Mouse (Mus musculus): ENCODE data around the gene Procr. TPM values are rescaled to one million over a fixed set of nuclear protein-coding genes. Genes with fewer than 3 reads are reported as not detected.

Procr gene
- polyA plus RNA-seq (2012; rRNA removed) = 4.5 and 5.4 TPM in 2 replicates

DNA sequence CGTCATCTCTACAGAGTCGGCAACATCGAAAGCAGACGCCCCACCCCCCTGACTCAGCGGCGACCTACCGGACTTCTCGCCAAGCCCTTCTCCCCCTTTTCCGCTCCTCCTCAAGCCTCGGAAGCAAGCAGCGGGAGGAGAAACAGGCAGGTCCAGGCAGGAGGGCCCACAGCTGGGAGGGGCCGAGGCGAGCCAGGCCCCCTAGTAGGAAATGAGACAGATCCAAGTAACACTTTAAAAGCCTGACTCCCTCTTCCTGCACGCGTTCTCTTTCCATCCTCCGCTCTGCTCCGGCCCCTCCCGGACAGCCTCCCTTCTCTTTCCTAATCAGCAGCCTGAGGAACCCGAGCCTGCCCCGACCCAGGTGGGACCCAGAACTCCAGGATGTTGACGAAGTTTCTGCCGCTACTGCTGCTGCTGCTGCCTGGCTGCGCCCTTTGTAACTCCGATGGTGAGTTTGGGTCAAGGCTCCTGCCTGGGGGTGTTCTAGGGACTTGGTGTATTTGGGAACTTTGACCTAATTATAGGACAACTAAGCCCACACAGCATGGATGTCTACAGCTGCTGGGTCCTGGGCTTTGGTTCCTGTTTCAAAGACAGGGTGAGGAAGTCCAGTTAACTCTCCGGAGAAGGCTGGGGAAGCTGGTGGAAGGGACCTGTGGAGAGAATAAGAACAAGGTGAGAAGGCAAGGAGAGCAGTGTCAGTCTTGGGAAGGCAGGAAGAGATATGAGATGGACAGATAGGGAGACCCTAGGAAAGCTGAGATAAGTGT lies at the start of gene Procr:
Procr (plus strand) TSS at position 104 of the 773 bp plus-strand sequence.

DNA sequence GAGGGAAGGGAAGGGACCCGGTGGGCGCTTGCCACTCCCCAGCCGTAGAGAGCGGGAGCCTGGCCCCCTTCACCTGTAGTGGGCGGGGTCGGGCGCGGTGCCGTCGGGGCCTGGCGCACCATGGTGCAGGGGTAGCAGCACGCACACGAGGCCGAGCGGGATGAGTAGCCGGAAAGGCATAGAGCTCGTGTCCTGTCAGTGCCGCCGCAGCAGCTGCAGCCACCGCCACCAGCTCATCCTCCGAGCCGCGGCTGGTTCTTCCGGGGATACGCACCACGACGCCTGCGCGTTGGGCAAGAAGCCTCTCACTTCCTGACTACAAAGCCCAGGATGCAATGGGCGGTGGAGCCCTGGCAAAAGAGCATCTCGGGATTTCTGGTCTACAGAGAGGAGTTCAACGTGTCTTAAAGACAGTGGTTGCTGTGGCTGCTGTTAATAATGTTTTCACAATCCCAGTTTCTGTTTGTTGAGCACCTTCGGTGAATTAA lies 21.7 kb upstream of the Procr start, which contains the start of gene Edem2:
Edem2 (minus strand) TSS at position 318 of the 488 bp plus-strand sequence.

DNA sequence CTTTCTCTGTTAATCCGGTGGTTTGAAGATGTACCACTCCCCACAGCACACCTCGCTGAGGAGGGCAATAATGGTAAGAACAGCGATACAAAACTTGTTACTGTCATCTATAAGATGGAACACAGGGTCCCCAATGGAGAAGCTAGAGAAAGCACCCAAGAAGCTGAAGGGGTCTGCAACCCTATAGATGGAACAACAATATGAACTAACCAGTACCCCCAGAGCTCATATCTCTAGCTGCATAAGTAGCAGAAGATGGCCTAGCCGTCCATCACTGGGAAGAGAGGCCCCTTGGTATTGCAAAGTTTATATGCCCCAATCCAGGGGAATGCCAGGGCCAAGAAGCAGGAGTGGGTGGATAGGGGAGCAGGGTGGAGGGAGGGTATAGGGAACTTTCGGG lies 15.2 kb upstream of the Procr start, which contains the start of gene Gm17581:
Gm17581 (minus strand) TSS at position 101 of the 400 bp plus-strand sequence.

DNA sequence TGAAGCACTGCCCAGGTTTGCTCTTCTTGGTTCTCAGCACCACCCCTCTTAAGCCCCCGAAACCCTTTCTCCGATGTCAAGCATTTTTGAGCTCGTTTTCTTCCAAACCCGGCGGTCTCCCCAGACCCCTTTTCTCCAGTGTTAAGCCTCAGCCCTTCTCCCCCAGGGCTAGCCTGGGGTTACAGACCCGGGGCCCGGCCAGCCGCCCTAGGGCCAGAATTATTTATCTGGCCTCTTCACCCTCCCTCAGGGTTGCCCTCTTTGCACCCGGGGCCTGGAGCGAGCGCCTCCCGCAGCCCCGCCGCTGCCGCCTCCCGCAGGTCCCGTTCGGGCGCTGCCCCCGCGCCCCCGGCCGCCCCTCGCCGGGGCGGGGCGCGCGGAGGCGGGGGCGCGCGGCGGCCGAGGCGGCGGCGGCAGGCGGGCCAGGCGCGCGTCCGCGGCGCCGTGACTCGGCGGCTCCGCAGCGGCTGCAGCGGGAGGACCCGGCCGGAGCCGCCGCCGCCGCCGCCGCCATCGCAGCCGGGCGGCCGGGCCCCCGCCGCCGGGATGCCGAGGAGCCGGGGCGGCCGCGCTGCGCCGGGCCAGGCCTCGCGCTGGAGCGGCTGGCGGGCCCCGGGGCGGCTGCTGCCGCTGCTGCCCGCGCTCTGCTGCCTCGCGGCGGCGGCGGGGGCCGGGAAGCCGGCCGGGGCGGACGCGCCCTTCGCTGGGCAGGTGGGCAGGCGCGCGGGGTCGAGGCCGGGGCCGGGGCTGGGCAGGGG lies 24.2 kb downstream of the Procr start, which contains the start of gene Mmp24:
Mmp24 (plus strand) TSS at position 416 of the 758 bp plus-strand sequence.

Other genes starting within 250 kb of the Procr start
- gene Acss2, start 233.2 kb upstream of the Procr start, polyA plus RNA-seq (2012; rRNA removed) = 27.5 and 28.7 TPM in 2 replicates
- gene Ggt7, start 232.9 kb upstream of the Procr start, polyA plus RNA-seq (2012; rRNA removed) = 118 and 132 TPM in 2 replicates
- gene Gss, start 158.3 kb upstream of the Procr start, polyA plus RNA-seq (2012; rRNA removed) = 11.1 and 11.4 TPM in 2 replicates
- 0.57 and 3.9 TPM in 2 replicates for gene Myh7b, start 139.9 kb upstream of the Procr start, polyA plus RNA-seq (2012; rRNA removed)
- 175 and 185 TPM in 2 replicates for gene Trpc4ap, start 58.7 kb upstream of the Procr start, polyA plus RNA-seq (2012; rRNA removed)
- 63.7 and 66.7 TPM in 2 replicates for gene Edem2, start 21.6 kb upstream of the Procr start, polyA plus RNA-seq (2012; rRNA removed)
- gene Gm17581, start 15.3 kb upstream of the Procr start, polyA plus RNA-seq (2012; rRNA removed) = not detected in 2 replicates
- gene Mmp24, start 24.2 kb downstream of the Procr start, polyA plus RNA-seq (2012; rRNA removed) = 47.7 and 48.1 TPM in 2 replicates
- 22.7 and 22.9 TPM in 2 replicates for gene BC029722, start 68.3 kb downstream of the Procr start, polyA plus RNA-seq (2012; rRNA removed)
- 83.7 and 90.0 TPM in 2 replicates for gene Eif6, start 75.8 kb downstream of the Procr start, polyA plus RNA-seq (2012; rRNA removed)
- 0.08 TPM in 1 of 2 replicates, not detected in the other for gene Fam83c, start 83.7 kb downstream of the Procr start, polyA plus RNA-seq (2012; rRNA removed)
- gene Uqcc1, start 179.2 kb downstream of the Procr start, polyA plus RNA-seq (2012; rRNA removed) = 48.4 and 50.8 TPM in 2 replicates
- not detected in 2 replicates for gene Gm15557, start 189.6 kb downstream of the Procr start, polyA plus RNA-seq (2012; rRNA removed)
- gene Gdf5, start 194.2 kb downstream of the Procr start, polyA plus RNA-seq (2012; rRNA removed) = 1.2 and 2.2 TPM in 2 replicates
- 23.8 and 26.5 TPM in 2 replicates for gene Cep250, start 205.3 kb downstream of the Procr start, polyA plus RNA-seq (2012; rRNA removed)

All from central nervous system, embryonic 14 days (tissue).